In genomic region chr1:125624376-125625076, GRCm38 (mm10) we compare ENCODE assay signal across 22 mouse cellular contexts. TPM values are rescaled to one million over a fixed set of nuclear protein-coding genes. Genes with fewer than 3 reads are reported as not detected.
DNase-seq lines count a peak whose midpoint lies in the region; ATAC-seq and TF ChIP-seq lines count a peak whose summit lies in the region.
"Had no signal": no experiment of that assay in that cellular context is flagged by ENCODE, and none has a peak within 500 bp of the region (broad histone marks: within the 10 kb centered on the region; RNA-seq: fewer than 3 reads in every experiment).

No protein-coding gene starts in this region.

- no peaks in the 10 kb centered on the region for H3K9me3 ChIP-seq in embryonic facial prominence, embryonic 14.5 days (ENCODE audit: control insufficient read depth, low read length)
- H3K9me3 ChIP-seq: forebrain, embryonic 12.5 days; heart, embryonic 15.5 days; hindbrain, embryonic 10.5 days had no signal

- intact Hi-C loops in heart, postnatal 25 days (cut with DNase I): no loop called here

- no peaks in the 10 kb centered on the region for H3K4me1 ChIP-seq in embryonic facial prominence, embryonic 14.5 days (ENCODE audit: control insufficient read depth, insufficient read depth, low read length)
- H3K4me1 ChIP-seq: forebrain, embryonic 12.5 days; heart, embryonic 15.5 days; hindbrain, embryonic 10.5 days had no signal

- TF ChIP-seq CTCF in brain, embryonic 14.5 days (IDR thresholded peaks at IDR 0.05; ENCODE audit: borderline replicate concordance, extremely low read depth, insufficient read depth, insufficient read length): no peak

- no peaks in the 10 kb centered on the region for H3K36me3 ChIP-seq in embryonic facial prominence, embryonic 14.5 days (ENCODE audit: control insufficient read depth, insufficient read depth, low read length)
- H3K36me3 ChIP-seq: forebrain, embryonic 12.5 days; heart, embryonic 15.5 days; hindbrain, embryonic 10.5 days had no signal

- no peak overlapping the region for H3K27ac ChIP-seq in embryonic facial prominence, embryonic 14.5 days (replicated peaks; ENCODE audit: low read depth, low read length)
- H3K27ac ChIP-seq: forebrain, embryonic 12.5 days; heart, adult 2 months; heart, embryonic 15.5 days; hindbrain, embryonic 10.5 days; hindbrain, embryonic 14.5 days had no signal

- ATAC-seq in embryonic facial prominence, embryonic 14.5 days (ENCODE audit: low read depth): no peak
- ATAC-seq: forebrain, embryonic 16.5 days had no signal

- no peaks in the 10 kb centered on the region for H3K27me3 ChIP-seq in embryonic facial prominence, embryonic 14.5 days (replicated peaks; ENCODE audit: control insufficient read depth, insufficient read depth, low read length)
- H3K27me3 ChIP-seq: forebrain, embryonic 12.5 days; heart, embryonic 15.5 days had no signal

- no peak overlapping the region for H3K9ac ChIP-seq in embryonic facial prominence, embryonic 14.5 days (ENCODE audit: low read depth, low read length)
- H3K9ac ChIP-seq: forebrain, embryonic 12.5 days; heart, embryonic 15.5 days; hindbrain, embryonic 14.5 days had no signal

- TF ChIP-seq POLR2A in brain, embryonic 14.5 days (IDR thresholded peaks at IDR 0.05; ENCODE audit: borderline replicate concordance, extremely low read depth, insufficient read depth, insufficient read length, poor library complexity, severe bottlenecking): no peak

- peak; percentile 55 for DNase-seq in heart, adult 11 months
- DNase-seq in heart, postnatal 25 days (ENCODE audit: low spot score): no peak
- DNase-seq in lung, postnatal 25 days (ENCODE audit: low spot score): peak; percentile 4
- DNase-seq in lung, postnatal 10 days: no peak
- DNase-seq in brain, embryonic 14.5 days (ENCODE audit: low read depth): peak; percentile 18
- peak; percentile 6 for DNase-seq in embryonic facial prominence, embryonic 14.5 days (ENCODE audit: low spot score)
- DNase-seq in urinary bladder, postnatal 14 days (ENCODE audit: low spot score): no peak
- DNase-seq: adrenal gland, postnatal 10 days; cerebellum, adult 11-12 months; cerebellum, adult 9-10 months; cerebellum, postnatal 25 days; gastrocnemius, postnatal 10 days; heart, adult 2 months; heart, postnatal 14 days had no signal

- WGBS in embryonic facial prominence, embryonic 14.5 days: 73% methylated on average over 4 of the region's 4 CpGs

- H3K4me2 ChIP-seq in embryonic facial prominence, embryonic 14.5 days (ENCODE audit: low read depth, low read length): no peak overlapping the region
- H3K4me2 ChIP-seq: forebrain, embryonic 12.5 days; heart, embryonic 11.5 days; heart, embryonic 15.5 days; hindbrain, embryonic 14.5 days had no signal

- no peak overlapping the region for H3K4me3 ChIP-seq in embryonic facial prominence, embryonic 14.5 days (ENCODE audit: low read depth, low read length)
- H3K4me3 ChIP-seq: forebrain, embryonic 12.5 days; heart, adult 2 months; heart, embryonic 15.5 days; hindbrain, embryonic 10.5 days had no signal

RNA-seq across cellular contexts. Expression of gene Gpr39, which starts 52.3 kb away (rescaled TPM):
- total RNA-seq in heart, postnatal 25 days (2021): under 1 TPM; 0.44 to 0.53 TPM
- 0.14 and 0.22 TPM in 2 replicates for polyA plus RNA-seq in brain, embryonic 14.5 days (2012; rRNA removed)
- 0.07 and 0.26 TPM in 2 replicates for polyA plus RNA-seq in embryonic facial prominence, embryonic 14.5 days (2014; fragmentation: Nextera tagmentation; extraction: Ambion mirVana)
- total RNA-seq: gastrocnemius, postnatal 4 days; MEL had no signal
- polyA plus RNA-seq: forebrain, embryonic 12.5 days; forebrain, embryonic 16.5 days; hindbrain, embryonic 14.5 days had no signal

Comparison
In these comparisons a context has a peak if more than half of its experiments do, and no peak if none do; other contexts are left out.
1. DNase-seq: peak in heart, adult 11 months (single experiment), lung, postnatal 25 days (single experiment), brain, embryonic 14.5 days (single experiment) and embryonic facial prominence, embryonic 14.5 days (single experiment); none in heart, postnatal 25 days (single experiment), lung, postnatal 10 days (single experiment) and urinary bladder, postnatal 14 days (single experiment).